In the genomic region with DNA sequence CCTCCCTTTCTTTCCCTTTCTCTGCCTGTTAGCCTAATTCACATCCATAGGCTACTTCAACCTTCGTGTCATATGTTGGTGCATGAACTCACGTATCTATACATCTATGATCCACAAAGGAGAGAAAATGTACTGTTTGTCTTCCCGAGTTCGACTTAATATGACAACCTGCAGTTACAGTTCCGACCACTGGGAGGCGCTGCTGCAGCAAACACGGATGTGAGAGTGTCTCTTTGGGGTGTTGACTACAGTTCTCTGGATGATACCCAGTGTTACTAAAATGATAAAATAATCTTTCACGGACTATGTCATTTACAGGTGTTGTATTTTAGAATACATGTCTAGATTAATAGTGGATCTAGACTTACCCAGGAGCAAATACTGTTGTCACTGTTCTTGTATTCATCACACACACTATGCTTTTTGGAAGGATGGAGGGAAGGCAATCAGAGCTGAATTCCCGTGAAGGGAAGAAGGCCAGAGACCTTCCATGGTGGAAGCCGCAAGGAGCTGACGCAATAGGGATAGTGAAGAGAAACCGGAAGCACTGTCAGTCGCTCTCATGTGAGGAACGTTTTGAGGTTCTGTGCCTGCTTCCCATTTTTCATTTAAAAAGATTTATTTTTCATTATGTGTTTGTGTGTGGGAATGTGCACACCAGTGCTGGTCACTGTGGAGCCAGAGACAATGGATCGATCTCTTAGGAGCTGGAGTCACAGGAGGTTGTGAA, we compare ENCODE assay signal across 8 mouse cellular contexts.
DNase-seq lines count a peak whose midpoint lies in the region; ATAC-seq and TF ChIP-seq lines count a peak whose summit lies in the region.

No protein-coding gene starts in this region.

- H3K27me3 ChIP-seq in limb, embryonic 10.5 days (ENCODE audit: low read depth, poor library complexity, severe bottlenecking), result no peaks in the 10 kb centered on the region

- H3K9me3 ChIP-seq in limb, embryonic 10.5 days (replicated peaks), result no peaks in the 10 kb centered on the region

- H3K27ac ChIP-seq in layer of hippocampus, adult 2 months, result no peak overlapping the region
- H3K27ac ChIP-seq in limb, embryonic 10.5 days, result no peak overlapping the region

- 61% methylated on average over 15 of the region's 15 CpGs for WGBS in limb, embryonic 10.5 days

- ATAC-seq in erythroid progenitor cell, adult 5-6 weeks (replicated peaks; ENCODE audit: low FRiP score, poor library complexity, severe bottlenecking), result no peak

- H3K4me1 ChIP-seq in limb, embryonic 10.5 days, result no peaks in the 10 kb centered on the region

- peak; percentile 44 for DNase-seq in adrenal gland, postnatal 10 days
- DNase-seq in adrenal gland, postnatal 4 days (ENCODE audit: low spot score in 2 of 2), result no peak
- peak in 1 of 2 experiments; percentile 20 for DNase-seq in layer of hippocampus, adult 2 months (ENCODE audit: low spot score in 2 of 2)
- no peak for DNase-seq in layer of hippocampus, postnatal 14 days (ENCODE audit: low spot score in 2 of 2)
- DNase-seq in adrenal gland, postnatal 14 days, result peak; percentile 53
- peak; percentile 49 for DNase-seq in limb, embryonic 10.5 days (ENCODE audit: low spot score)
- no peak for DNase-seq in T-cell, adult 2 months (ENCODE audit: low spot score)

- H3K36me3 ChIP-seq in limb, embryonic 10.5 days, result no peaks in the 10 kb centered on the region

- TF ChIP-seq CTCF in layer of hippocampus, adult 2 months (conservative IDR thresholded peaks at IDR 0.05), result peak; percentile 80

- no peak overlapping the region for H3K4me3 ChIP-seq in layer of hippocampus, adult 2 months
- no peak overlapping the region for H3K4me3 ChIP-seq in limb, embryonic 10.5 days

Comparison
In these comparisons a context has a peak if more than half of its experiments do, and no peak if none do; other contexts are left out.
1. DNase-seq: peak in adrenal gland, postnatal 10 days (single experiment), adrenal gland, postnatal 14 days (single experiment) and limb, embryonic 10.5 days (single experiment); none in adrenal gland, postnatal 4 days (0 of 2), layer of hippocampus, postnatal 14 days (0 of 2) and T-cell, adult 2 months (single experiment).